Mouse (Mus musculus) ES-E14 (cell line): ENCODE measurements around the gene Pgf.

Experiments
- CHD2 ChIP-seq: IDR thresholded peaks from 2 replicates; pipeline ENCODE4 v1.6.1; 2014; ENCODE audit warnings: mild to moderate bottlenecking, low read depth, low read length, inconsistent platforms
- HCFC1 ChIP-seq: IDR thresholded peaks from 2 replicates; pipeline ENCODE4 v1.6.1; 2012; ENCODE audit warnings: low read length, inconsistent platforms, borderline replicate concordance; ENCODE audit not compliant: insufficient read depth
- MAFK ChIP-seq: IDR thresholded peaks from 2 replicates; pipeline ENCODE4 v1.6.1; 2014; ENCODE audit warnings: mild to moderate bottlenecking, low read depth, low read length, inconsistent platforms; ENCODE audit not compliant: insufficient read depth
- ZC3H11A ChIP-seq: IDR thresholded peaks from 2 replicates; pipeline ENCODE4 v1.6.1; 2012; ENCODE audit warnings: low read depth, mild to moderate bottlenecking, inconsistent platforms, low read length, borderline replicate concordance
- ZNF384 ChIP-seq: IDR thresholded peaks from 2 replicates; pipeline ENCODE4 v1.6.1; 2012; ENCODE audit warnings: low read depth, low read length, inconsistent platforms

DNA sequence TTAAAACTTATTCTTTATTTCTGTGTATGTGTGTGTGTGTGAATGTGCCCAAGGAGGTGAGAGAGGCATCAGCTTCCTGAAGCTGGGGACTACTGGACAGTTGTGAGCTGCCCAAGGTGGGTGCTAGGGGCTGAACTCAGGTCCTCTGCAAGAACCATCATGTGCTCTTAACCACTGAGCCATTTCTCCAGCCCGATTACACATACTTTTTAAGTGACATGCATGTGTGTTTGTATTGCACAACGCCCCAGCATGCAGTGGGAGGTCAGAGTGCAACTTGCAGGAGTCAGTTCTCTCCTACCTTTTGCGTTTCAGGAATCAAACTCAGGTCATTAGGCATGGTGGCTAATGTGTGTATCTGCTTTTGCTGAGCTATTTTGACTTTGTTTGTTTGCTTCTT, 24.6 kb downstream of the Pgf start:
- TF ChIP-seq MAFK (no peak), CHD2 (no peak), HCFC1 (no peak), ZC3H11A (no peak), ZNF384 (no peak)
